Mouse (Mus musculus) gastrocnemius, adult 2 months (tissue): ENCODE measurements around the gene Meis1. TPM values are rescaled to one million over a fixed set of nuclear protein-coding genes. Genes with fewer than 3 reads are reported as not detected.

Source experiments
- DNase-seq: peaks from one replicate; pipeline ENCODE4 v3.0.0; 2022
- H3K27ac ChIP-seq: fragments of 200-600 bp; 2 replicates; pipeline ENCODE4 v1.8.1; 2022; ENCODE audit warnings: mild to moderate bottlenecking
- H3K4me3 ChIP-seq: fragments of 200-600 bp; 2 replicates; pipeline ENCODE4 v1.8.1; 2022; ENCODE audit warnings: mild to moderate bottlenecking, moderate library complexity
- CTCF ChIP-seq: fragments of 200-600 bp; IDR thresholded peaks from 2 replicates; pipeline ENCODE4 v1.8.1; 2022; ENCODE audit warnings: antibody characterized with exemption, mild to moderate bottlenecking, moderate library complexity
- intact Hi-C: fragments of 180-260 bp; cut with DNase I; formaldehyde crosslinking; loops from one replicate; pipeline ENCODE4 v1.15.1; 2025
- long read RNA-seq, 2 experiments: library from polyadenylated mRNA; stranded (forward); transcript quantifications; one replicate each; pipeline ENCODE4 v2.0.0; 2021
- total RNA-seq, 2 experiments: library from RNA; stranded (reverse); gene quantifications; 2 replicates each; pipeline ENCODE4 v1.2.3; 2021

Gene Meis1
- 1 to 10 TPM; 3.0 to 4.0 TPM for total RNA-seq
- long read RNA-seq, experiment 1, partial matches to known transcripts = 0 of 1 reads
- long read RNA-seq, experiment 1, other reads (novel, unspliced or antisense) = 0 of 1 reads
- long read RNA-seq, experiment 2, partial matches to known transcripts = 1 of 1 reads
- long read RNA-seq, experiment 2, other reads (novel, unspliced or antisense) = 0 of 1 reads

DNA sequence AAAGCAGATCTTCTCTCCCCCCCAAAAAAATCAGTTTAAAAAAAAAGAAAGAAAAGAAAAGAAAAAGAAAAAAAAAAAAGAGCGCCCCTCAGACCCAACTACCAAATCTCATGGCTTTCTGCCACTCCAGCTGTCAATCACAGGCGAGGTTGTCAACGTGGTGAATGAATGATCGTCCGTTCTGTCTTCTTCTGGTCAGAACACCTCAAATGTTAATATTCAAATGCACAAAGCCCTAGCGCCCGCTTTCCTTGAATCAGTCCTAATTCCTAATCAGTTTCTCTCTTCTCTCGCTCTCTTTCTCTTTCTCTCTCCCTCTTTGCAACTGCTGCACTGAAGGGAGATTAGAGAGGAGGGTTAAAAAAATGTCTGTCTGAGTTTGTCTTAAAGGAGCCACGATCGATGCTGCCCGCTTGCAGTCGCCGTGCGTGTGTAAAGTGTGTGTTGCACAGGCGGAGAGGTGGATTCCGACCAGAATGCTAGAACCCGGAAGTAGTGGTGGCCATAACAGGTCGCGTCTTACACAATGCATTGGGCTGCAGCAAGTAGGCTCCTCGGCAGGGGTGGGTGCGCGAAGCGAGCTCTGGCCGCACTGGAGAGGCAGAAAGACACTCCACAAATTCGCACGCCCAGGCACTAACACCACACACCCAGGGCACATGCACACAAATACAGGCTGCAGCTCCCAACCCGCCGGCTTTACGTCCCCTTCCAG lies at the start of gene Meis1:
TSS of gene Meis1 (minus strand) at position 497 of the 715 bp plus-strand sequence.
- H3K4me3 ChIP-seq = peak within 1 kb of the TSS; percentile 78
- peak within 1 kb of the TSS; percentile 93 for H3K27ac ChIP-seq
- intact Hi-C loops = loop anchor here (5.0 kb wide), 2 partner anchors 71 to 1094 kb away; partner anchors contain the start of gene Actr2
- peak; percentile 92 for DNase-seq
- TF ChIP-seq CTCF = no peak

DNA sequence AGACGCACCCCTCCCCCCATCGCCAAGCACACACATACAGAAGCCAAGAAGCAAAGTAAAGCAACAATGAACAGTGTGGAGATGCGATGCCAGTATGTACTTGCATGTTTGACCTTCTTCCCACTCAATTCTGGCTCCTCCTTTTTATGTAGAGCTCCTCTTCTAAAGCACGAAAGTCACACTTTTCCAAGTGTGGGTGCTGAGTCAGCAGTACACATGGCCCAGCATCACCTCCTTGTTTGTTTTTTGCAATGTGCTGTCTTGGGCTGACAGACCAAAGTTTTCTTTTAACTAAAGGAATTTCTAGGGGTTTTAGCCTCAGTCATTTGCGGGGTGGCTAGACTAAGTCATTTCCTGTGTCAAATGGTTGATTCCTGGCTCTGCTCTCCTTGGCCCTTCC lies 48.5 kb upstream of the Meis1 start:
- intact Hi-C loops = no loop called here
- Histone ChIP-seq H3K27ac (no peak overlapping the region), H3K4me3 (no peak overlapping the region)
- no peak for DNase-seq
- TF ChIP-seq CTCF = no peak

DNA sequence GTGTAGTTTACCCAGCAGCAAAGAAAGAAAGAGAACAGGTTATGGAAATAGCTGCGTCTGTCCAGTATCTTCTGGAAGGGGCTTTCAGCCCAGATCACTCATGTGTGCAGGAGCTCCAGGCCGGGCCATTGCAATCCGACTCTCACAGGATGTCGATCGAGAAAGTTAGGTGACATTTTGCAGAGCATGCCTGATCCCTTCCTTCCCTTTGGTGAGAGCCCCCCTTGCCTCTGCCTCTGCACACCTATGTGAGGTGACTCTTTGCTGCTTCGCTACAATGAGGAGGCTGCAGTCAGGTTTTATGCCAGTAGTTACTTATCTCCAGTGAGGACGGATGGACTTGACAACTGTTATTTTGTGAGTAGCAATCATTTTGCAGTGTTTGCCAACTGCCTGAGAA lies 30.5 kb upstream of the Meis1 start:
- DNase-seq = no peak
- no peak for TF ChIP-seq CTCF
- intact Hi-C loops = no loop called here
- Histone ChIP-seq H3K27ac (no peak overlapping the region), H3K4me3 (no peak overlapping the region)

DNA sequence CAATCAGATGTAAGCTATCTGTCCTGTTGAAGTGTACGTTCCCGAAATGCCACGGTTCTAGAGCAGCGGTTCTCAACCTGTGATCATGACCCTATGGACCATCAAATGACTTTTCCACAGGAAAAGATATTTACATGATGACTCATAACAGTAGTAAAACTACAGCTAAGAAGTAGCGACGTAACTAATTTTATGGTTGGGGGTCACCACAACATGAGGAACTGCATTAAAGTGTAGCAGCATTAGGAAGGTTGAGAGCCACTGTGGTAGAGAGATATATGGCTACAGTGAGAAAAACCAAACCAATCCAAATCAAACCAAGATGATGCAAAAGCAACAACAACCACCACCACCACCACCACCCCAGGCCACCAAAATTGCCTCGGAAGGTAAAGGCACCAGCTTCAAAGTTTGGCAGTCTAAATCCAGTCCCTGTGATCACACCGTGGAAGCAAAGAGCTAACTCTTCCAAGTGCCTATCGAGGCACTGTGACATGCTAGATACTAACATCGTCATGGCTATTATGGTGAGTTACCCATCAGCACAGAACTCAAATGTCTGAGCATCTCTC lies 17.9 kb upstream of the Meis1 start:
- TF ChIP-seq CTCF = no peak
- H3K4me3 ChIP-seq = no peak overlapping the region
- no peak overlapping the region for H3K27ac ChIP-seq
- intact Hi-C loops = no loop called here
- no peak for DNase-seq

DNA sequence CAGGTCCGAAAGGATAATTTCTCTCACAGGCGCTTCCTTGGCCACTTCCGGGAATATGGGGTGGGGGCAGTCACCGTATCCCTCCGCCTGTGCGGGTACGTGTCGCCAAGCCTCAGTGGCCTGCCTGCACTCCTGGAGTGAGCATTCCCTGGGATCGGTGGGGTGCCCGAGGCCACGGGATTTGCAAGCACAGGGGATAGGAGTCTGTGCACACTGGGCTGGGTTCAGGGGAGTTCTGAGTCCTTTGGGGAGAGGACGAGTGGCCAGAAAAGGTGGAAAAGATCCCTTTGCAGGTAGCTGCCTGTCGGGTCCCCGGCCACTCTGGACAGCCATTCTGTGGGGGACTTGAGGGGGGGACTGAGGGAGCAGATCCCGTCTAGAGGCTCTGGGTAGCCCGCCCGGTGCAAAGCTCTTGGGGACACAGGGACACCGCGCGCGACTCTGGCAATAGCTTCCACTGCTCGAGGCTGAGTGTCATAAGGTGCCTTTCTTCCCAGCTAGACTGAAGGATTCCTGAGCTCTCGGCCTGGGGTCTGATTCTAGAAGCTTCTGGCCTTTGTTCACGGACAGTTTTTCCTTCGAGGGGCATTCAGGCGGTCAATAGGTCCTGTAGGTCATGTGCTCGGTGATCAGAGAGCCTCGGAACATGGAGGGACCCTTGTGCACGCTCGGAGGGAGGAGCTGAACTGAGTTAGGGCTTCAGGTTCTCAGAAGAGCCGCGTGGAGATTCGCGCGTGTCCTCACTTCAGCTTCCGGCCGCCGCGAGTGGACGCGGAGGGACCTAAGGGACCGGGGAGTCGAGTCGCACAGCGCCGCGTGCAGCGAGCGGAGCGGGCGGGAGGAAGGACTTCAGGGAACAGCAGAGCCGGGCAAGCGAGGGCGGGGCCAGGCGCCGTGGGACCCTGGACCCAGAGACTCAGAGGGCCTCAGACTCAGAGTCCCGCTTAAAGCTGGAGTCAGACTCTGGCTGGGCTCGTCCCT lies 8.1 kb upstream of the Meis1 start:
- Histone ChIP-seq H3K4me3 (peak overlapping the region; percentile 75), H3K27ac (peak overlapping the region; percentile 63)
- DNase-seq = peak; percentile 69
- intact Hi-C loops = loop anchor here (2.0 to 10.0 kb wide), 4 partner anchors 578 to 872 kb away; no protein-coding TSS in a partner anchor
- TF ChIP-seq CTCF = no peak

DNA sequence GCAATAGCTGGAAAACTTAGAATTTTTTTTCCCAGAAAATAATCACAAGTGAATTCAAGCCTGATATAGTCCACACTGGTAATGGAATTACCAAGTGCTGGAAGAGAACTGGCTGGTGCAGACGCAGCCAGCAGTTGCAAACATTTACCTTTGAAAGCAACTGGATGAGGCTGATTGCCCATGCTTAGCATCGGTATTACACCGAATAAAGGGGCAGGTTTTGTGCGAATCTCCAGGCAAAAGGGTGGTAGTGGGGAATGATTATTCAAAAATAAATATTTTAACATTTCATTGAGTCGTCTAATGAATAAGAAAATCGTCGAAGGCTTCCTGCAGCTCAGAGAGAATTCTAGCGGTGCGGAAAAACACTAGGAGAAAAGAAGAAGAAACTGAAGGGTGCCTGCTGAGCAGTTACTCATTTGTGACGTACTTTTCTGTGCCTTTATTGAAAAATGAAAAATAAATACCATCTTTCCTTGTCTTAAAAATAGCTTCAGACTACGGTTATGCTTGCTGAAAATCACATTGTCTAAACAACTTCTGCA lies 7.3 kb upstream of the Meis1 start:
- intact Hi-C loops = loop anchor here (2.0 to 10.0 kb wide), 4 partner anchors 579 to 871 kb away; no protein-coding TSS in a partner anchor
- DNase-seq = no peak

DNA sequence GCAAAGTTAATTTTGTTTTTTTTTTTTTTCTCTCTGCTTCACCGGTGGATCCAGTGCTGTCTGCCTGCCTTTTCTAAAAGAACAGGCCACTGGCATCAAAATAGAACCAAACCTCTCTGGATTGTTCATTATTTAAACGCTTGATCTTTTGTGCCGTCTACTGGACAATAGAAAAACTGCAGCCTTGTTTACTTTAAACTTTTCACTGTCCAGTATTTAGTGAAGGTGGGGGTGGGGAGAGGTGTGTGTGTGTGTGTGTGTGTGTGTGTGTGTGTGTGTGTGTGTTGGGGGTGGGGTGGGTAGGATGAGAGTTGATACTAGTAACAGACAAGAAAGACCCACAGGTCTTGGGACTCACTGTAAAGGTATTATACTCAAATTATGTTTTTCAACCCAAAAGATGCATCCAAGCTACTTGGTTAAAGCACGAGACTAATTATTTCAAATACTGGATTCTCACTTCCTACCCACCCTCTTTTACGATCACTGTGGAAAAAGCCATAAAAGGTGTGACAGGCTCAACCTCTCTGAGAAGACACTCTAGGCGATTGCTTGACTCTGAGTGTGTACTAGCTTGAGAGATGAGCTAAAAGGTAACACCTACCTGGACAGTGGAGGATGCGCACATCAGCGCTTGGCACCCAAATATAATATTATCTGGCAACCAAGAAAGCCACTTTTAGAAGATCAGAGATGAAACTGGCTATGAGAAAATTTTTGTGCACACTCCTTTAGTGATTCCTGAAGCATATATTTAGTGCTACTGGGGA lies 5.9 kb upstream of the Meis1 start:
- DNase-seq = no peak
- TF ChIP-seq CTCF = peak; percentile 57
- no peak overlapping the region for H3K4me3 ChIP-seq
- H3K27ac ChIP-seq = no peak overlapping the region
- intact Hi-C loops = loop anchor here (5.0 to 10.0 kb wide), 5 partner anchors 580 to 1742 kb away; no protein-coding TSS in a partner anchor

More for the DNA sequence above, 7.3 kb upstream of the Meis1 start:
- H3K4me3 ChIP-seq = peak overlapping the region; percentile 75
- H3K27ac ChIP-seq = no peak overlapping the region
- no peak for TF ChIP-seq CTCF

DNA sequence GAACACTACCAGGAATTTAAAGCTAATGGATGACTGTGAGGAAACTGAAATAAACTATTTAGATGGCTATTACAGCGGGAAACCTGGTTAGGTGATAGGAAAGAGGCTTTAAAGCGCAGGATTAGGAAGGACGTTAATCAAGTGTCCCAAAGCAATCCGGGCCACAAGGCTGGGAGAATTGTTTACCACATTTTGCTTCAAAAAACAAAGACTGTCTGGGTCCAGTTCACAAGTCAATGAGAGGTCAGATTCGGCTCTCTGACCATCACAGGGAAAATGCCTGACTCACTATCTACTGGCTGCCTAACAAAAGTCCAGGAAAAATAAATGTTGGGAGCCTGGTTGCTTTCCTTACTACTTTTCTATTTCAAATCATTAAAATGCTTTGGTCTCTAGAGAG lies 4.6 kb upstream of the Meis1 start:
- Histone ChIP-seq H3K4me3 (no peak overlapping the region), H3K27ac (no peak overlapping the region)
- intact Hi-C loops = loop anchor here (2.0 to 10.0 kb wide), 6 partner anchors 147 to 1741 kb away; no protein-coding TSS in a partner anchor
- DNase-seq = no peak
- no peak for TF ChIP-seq CTCF

DNA sequence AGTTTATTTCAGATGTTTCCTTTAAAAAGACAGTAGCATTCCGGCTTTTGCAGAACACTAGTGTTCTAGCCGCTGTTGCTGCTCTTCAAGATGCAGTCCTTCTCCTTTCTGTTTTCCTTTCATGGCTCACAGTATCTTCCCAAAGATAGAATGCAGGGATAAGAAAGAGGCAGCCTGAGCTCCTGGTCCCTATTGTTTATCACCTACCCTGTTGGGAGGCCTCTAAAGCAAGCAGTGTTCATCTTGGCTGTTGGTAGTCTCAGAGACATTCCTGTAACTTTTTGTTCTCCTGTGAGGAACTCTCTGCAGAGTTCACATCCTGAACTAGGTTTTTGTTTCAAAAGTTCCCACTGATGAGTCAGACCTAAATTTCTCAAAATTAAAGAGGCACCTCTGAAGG lies 3.8 kb upstream of the Meis1 start:
- intact Hi-C loops = loop anchor here (2.0 to 10.0 kb wide), 6 partner anchors 146 to 1740 kb away; no protein-coding TSS in a partner anchor
- DNase-seq = no peak
- Histone ChIP-seq H3K27ac (no peak overlapping the region), H3K4me3 (no peak overlapping the region)
- no peak for TF ChIP-seq CTCF

DNA sequence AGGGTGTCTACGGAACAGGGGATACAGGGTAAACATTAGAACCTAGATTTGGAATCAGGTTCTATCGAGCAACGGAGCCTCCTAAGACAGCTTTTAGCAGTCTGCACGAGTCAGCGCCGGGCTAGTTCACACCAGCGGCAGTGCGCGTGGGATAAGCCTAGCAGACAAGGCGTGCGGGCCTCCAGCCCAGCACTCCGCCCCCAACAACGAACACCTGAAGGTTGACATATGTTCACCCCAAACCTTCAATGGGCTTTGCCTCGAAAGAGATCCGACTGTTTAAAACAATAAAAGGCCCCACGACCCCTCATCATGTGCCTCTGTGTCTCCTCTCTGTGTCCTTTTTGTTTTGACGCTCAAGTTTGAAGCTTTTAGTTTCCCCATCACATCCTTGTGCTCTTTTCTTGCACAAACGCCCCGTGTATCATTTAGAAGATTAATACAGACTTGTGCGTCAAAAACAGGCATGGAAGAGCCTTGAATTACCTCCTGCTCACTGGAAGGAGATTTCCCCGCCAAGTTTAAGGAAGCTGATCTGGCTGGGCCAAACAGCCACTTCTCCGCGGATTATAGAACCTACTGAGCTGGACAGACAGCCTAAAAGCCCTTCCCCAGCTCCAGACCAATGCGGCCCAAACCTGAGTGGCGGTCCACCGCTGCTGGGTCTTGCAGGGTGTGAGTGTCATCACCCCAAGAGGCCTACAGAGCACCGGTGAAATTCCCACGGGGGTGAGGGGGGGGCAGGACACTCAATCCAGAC lies 2.3 kb upstream of the Meis1 start:
- DNase-seq = peak; percentile 42
- H3K27ac ChIP-seq = peak overlapping the region; percentile 93
- peak overlapping the region; percentile 78 for H3K4me3 ChIP-seq
- no peak for TF ChIP-seq CTCF
- intact Hi-C loops = loop anchor here (5.0 to 10.0 kb wide), 5 partner anchors 584 to 1739 kb away; no protein-coding TSS in a partner anchor
